Mouse (Mus musculus): ENCODE measurements around the gene Ugt1a10. TPM values are rescaled to one million over a fixed set of nuclear protein-coding genes. Genes with fewer than 3 reads are reported as not detected.
"Not testable (repeated sequence)": the region's sequence is repeated elsewhere in the genome, so short reads cannot be mapped to it uniquely, and the experiment has no call there.

Ugt1a10 gene
- total RNA-seq, 2 experiments from 2014 or later = not detected

DNA sequence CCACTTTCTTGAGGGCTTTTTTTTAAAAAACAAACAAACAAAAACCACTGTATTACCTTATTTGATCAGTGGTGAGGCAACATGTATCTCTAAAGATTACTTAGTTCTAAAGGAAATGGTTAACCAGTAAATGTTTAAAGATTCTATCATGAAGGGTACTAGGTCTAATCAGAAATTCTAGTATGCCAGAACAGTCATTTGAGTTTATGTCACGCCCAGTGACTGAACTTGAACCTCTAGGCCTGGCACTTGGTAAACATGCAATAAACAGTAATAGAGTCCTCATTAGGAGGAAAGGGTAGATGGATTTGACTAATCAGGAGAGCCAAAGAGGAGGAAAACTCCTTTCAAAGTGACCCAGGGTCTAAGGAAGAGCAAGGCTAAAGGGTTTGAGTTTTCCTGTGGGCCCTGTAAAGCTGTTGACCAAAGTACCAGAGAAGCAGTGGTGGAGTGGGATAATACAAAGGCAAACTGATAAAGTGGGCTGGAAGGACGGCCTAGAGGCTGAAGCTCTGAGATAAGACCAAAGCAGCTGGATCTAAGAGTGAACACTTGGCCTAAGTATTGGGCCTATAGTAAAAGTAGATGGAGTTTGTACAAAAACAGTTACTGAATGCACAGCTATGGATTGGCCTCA is 151.8 kb downstream of the Ugt1a10 start:
- no peak for DNase-seq (ENCODE audit: low spot score in 2 of 2)
- intact Hi-C loops (cut with DNase I) = no loop called here

GRCm38 (mm10) chr1:88211812-88212211 is 156.6 kb downstream of the Ugt1a10 start, which contains the start of gene Ugt1a1:
Gene Ugt1a1, plus strand, starts transcription at chr1:88211959.
- no peak for DNase-seq (ENCODE audit: low spot score in 2 of 2)
- intact Hi-C loops (cut with DNase I) = no loop called here

DNA sequence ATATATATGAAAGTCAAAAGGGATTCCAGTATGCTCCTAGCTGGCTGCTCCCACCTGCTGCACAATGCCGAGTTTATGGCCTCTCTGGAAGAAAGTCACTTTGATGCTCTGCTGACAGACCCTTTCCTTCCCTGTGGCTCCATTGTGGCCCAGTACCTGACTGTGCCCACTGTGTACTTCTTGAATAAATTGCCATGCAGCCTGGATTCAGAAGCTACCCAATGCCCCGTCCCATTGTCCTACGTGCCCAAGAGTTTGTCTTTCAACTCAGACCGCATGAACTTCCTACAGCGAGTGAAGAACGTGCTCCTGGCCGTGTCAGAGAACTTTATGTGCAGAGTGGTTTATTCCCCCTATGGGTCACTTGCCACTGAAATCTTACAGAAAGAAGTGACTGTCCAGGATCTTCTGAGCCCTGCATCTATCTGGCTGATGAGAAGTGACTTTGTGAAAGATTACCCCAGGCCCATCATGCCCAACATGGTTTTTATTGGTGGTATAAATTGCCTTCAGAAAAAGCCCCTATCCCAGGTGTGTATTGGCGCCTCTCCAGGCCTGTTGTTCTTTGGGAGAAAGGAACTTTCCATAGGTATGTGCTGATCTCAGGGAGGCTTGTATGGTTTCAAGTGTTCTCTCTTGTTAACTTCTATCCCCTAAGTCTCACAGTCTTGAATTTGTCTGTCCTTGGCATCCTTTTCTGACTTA is 157.3 kb downstream of the Ugt1a10 start:
- intact Hi-C loops (cut with DNase I) = no loop called here
- no peak for DNase-seq (ENCODE audit: low spot score in 2 of 2)

GRCm38 (mm10) chr1:88213061-88213460 is 157.9 kb downstream of the Ugt1a10 start:
- no peak for DNase-seq (ENCODE audit: low spot score in 2 of 2)
- intact Hi-C loops (cut with DNase I) = no loop called here

DNA sequence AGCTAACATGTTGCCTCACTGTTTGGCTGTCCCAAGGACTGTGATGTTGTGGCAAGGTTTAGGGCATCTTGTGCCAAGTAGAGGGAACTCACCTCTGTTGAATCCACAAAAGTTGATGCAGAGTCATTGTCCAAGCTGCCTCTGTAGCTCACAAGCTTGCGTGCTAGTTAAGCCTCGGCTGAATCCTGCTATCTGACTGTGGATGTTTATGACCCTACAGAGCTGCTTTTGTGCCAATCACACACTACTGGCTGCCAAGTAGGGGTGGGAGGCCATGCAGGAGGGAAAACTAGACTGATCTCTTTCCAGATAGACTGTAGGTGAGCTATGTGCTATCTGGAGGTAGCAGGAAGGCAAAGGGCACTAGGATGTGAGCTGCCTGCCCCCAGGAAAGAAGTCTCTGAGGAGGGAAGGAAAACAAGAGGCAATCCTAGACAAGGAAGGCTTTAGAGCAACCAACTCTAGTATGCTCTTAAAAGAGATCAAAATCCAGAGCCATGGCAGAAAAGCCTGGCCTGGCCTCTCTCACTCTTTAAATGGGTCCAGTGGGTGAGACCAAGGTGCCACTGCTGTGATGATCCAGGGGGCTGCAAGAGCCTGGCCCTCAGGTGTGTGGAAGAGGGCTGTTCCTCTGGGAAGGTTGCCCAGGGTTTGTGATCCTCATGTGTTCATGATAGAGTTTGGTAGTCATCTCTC is 158.7 kb downstream of the Ugt1a10 start:
- intact Hi-C loops (cut with DNase I) = no loop called here
- no peak for DNase-seq (ENCODE audit: low spot score in 2 of 2)

DNA sequence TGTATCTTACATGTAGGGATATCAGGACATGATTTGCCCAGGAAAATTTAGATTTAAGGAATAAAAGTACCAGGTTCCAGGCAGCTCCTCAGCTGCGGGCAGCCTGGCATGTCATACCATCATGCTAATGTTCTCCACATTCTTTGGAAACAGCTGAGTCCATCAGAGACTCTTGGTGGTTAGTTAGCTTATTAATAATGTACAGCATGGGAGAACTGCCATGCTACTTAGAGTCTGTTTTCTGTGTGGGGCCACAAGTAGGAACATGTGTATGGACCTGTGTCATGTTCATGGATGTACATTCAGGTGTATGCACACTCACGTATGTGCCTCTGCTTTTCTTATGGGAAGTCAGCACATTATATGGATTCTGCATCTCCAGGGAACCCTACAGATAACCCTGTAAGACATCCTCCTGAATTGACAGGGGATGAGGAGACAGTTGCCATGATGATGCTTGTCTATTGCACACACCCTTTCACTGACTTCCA is 159.3 kb downstream of the Ugt1a10 start:
- DNase-seq (ENCODE audit: low spot score in 2 of 2) = no peak
- intact Hi-C loops (cut with DNase I) = no loop called here

GRCm38 (mm10) chr1:88215466-88216380 is 160.5 kb downstream of the Ugt1a10 start:
- intact Hi-C loops (cut with DNase I) = no loop called here
- no peak for DNase-seq (ENCODE audit: low spot score in 2 of 2)

DNA sequence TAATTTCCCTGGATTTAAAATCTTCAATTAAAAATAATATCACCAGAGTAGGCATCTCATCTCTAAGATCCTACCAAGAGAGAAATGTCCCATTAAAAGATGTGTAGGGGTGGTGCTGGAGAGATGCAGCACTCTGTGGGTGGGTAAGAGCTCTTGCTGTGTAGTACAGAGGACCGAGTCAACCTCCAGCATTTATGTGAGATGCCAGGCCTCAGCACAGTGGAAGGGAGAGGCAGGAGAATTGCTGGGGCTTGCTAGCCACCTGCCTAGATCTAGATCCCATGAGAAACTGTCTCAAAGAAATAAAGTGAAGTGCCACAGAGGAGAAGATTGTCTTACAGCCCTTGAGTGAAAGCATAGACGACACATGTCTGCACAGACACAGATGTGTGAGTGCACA is 161.4 kb downstream of the Ugt1a10 start:
- no peak for DNase-seq (ENCODE audit: low spot score in 2 of 2)
- intact Hi-C loops (cut with DNase I) = no loop called here

- no peak for DNase-seq (ENCODE audit: low spot score in 2 of 2)
- intact Hi-C loops (cut with DNase I) = no loop called here
Measured at GRCm38 (mm10) chr1:88217144-88217543, 162.0 kb downstream of the Ugt1a10 start.

GRCm38 (mm10) chr1:88217576-88217975 is 162.4 kb downstream of the Ugt1a10 start:
- no peak for DNase-seq (ENCODE audit: low spot score in 2 of 2)
- intact Hi-C loops (cut with DNase I) = no loop called here

DNA sequence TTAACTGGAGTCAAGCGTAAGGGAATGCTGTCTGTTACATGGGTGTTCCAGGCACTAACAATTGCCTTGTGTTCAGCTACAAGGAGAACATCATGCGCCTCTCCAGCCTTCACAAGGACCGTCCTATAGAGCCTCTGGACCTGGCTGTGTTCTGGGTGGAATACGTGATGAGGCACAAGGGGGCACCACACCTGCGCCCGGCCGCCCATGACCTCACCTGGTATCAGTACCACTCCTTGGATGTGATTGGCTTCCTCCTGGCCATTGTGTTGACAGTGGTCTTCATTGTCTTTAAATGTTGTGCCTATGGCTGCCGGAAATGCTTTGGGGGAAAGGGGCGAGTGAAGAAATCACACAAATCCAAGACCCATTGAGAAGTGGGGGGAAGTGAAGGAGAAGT is 162.9 kb downstream of the Ugt1a10 start:
- DNase-seq (ENCODE audit: low spot score in 2 of 2) = no peak
- intact Hi-C loops (cut with DNase I) = no loop called here

DNA sequence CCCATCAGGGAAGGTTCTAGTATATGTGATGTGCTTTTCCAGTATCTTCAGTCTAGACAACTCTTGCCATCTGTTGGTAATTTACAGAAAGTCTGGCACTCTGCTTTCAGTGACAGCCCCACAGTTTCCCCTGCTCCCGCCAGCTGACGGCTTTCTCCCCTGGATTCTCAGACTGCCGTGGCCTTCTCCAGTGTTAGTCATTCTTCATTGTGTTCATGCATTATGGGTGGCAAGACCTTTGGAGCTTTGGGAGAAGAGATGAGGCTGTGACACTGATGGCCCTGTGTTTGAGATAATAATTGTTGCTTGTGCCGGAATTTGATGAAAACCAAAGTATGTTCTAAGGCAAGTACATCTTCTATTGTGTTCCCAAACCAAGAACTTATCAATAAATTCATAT is 163.4 kb downstream of the Ugt1a10 start:
- intact Hi-C loops (cut with DNase I) = no loop called here
- no peak for DNase-seq (ENCODE audit: low spot score in 2 of 2)

GRCm38 (mm10) chr1:88219054-88219453 is 163.9 kb downstream of the Ugt1a10 start:
- no peak for DNase-seq (ENCODE audit: low spot score in 2 of 2)
- intact Hi-C loops (cut with DNase I) = no loop called here

- DNase-seq (ENCODE audit: low spot score in 2 of 2) = no peak
- intact Hi-C loops (cut with DNase I) = loop anchor here (5.0 kb wide), 1 partner anchor 82 kb away; no protein-coding TSS in a partner anchor
Measured at GRCm38 (mm10) chr1:88220336-88220735, 165.1 kb downstream of the Ugt1a10 start.

- intact Hi-C loops (cut with DNase I) = loop anchor here (5.0 kb wide), 1 partner anchor 80 kb away; no protein-coding TSS in a partner anchor
- DNase-seq (ENCODE audit: low spot score in 2 of 2) = no peak
Measured at GRCm38 (mm10) chr1:88222216-88222615, 167.0 kb downstream of the Ugt1a10 start.

DNA sequence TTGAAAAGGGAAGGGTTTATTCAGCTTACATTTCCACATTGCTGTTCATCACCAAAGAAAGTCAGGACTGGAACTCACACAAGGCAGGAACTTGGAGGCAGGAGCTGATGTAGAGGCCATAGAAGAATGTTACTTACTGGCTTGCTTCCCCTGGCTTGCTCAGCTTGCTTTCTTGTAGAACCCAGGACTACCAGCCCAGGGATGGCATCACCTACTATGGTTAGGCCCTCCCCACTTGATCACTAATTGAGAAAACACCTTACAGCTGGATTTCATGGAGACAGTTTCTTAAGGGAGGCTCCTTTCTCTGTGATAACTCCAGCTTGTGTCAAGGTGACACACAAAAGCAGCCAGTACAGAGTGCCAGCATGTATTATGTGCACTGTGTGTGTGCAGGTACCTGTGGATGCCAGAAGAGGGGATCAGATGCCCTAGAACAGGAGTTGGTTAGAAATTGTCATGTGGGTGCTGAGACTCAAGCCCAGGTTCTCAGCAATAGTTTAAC is 167.9 kb downstream of the Ugt1a10 start:
- not testable (repeated sequence) for DNase-seq (ENCODE audit: low spot score in 2 of 2)
- intact Hi-C loops (cut with DNase I) = loop anchor here (5.0 kb wide), 1 partner anchor 79 kb away; no protein-coding TSS in a partner anchor

- peak in 1 of 2 experiments; percentile 4 for DNase-seq (ENCODE audit: low spot score in 2 of 2)
Measured at GRCm38 (mm10) chr1:88223591-88223990, 168.4 kb downstream of the Ugt1a10 start.

GRCm38 (mm10) chr1:88224029-88224776 is 169.0 kb downstream of the Ugt1a10 start:
- intact Hi-C loops (cut with DNase I) = loop anchor here (5.0 kb wide), 1 partner anchor 78 kb away; no protein-coding TSS in a partner anchor
- no peak for DNase-seq (ENCODE audit: low spot score in 2 of 2)

More at GRCm38 (mm10) chr1:88223591-88223990, 168.4 kb downstream of the Ugt1a10 start:
- intact Hi-C loops (cut with DNase I) = loop anchor here (5.0 kb wide), 1 partner anchor 79 kb away; no protein-coding TSS in a partner anchor

Measured in left cerebral cortex, postnatal 36 days (tissue).